Comparison of ENCODE assay signal across 8 mouse cellular contexts in genomic region chr19:52992880-52993440, GRCm38 (mm10). TPM values are rescaled to one million over a fixed set of nuclear protein-coding genes. Genes with fewer than 3 reads are reported as not detected.
DNase-seq lines count a peak whose midpoint lies in the region; TF ChIP-seq lines count a peak whose summit lies in the region.

No protein-coding gene starts in this region.

- DNase-seq in ovary, postnatal 36 days (ENCODE audit: low spot score), result peak; percentile 7
- no peak for DNase-seq in ovary, adult 18-20 months (ENCODE audit: low spot score)
- DNase-seq in brain, embryonic 14.5 days (ENCODE audit: low read depth), result peak; percentile 76
- DNase-seq in heart, postnatal 10 days, result peak; percentile 59 to 75
- peak; percentile 59 to 63 for DNase-seq in kidney, postnatal 4 days
- DNase-seq in lung, postnatal 10 days, result peak; percentile 62
- peak; percentile 55 for DNase-seq in right cerebral cortex, postnatal 14 days
- no peak for DNase-seq in gastrocnemius, postnatal 25 days

- intact Hi-C loops in heart, postnatal 10 days (cut with DNase I), result no loop called here

- no peak for TF ChIP-seq POLR2A in brain, embryonic 14.5 days (IDR thresholded peaks at IDR 0.05; ENCODE audit: borderline replicate concordance, extremely low read depth, insufficient read depth, insufficient read length, poor library complexity, severe bottlenecking)

- TF ChIP-seq CTCF in brain, embryonic 14.5 days (IDR thresholded peaks at IDR 0.05; ENCODE audit: borderline replicate concordance, extremely low read depth, insufficient read depth, insufficient read length), result peak; percentile 72

RNA-seq across cellular contexts. Expression of gene Xpnpep1, which starts 47.1 kb away (rescaled TPM):
- 88.4 and 93.8 TPM in 2 replicates for polyA plus RNA-seq in brain, embryonic 14.5 days (2012; rRNA removed)
- total RNA-seq in heart, postnatal 10 days (2021), result 100 to 1,000 TPM; 124 to 125 TPM
- total RNA-seq in gastrocnemius, postnatal 25 days (2021), result 10 to 100 TPM; 52.6 to 57.3 TPM

Comparison
In these comparisons a context has a peak if more than half of its experiments do, and no peak if none do; other contexts are left out.
1. DNase-seq: peak in ovary, postnatal 36 days (single experiment), brain, embryonic 14.5 days (single experiment), heart, postnatal 10 days (2 of 2), kidney, postnatal 4 days (2 of 2), lung, postnatal 10 days (single experiment) and right cerebral cortex, postnatal 14 days (single experiment); none in ovary, adult 18-20 months (single experiment) and gastrocnemius, postnatal 25 days (single experiment).